Mouse (Mus musculus): ENCODE data around the gene Cd96.

DNA sequence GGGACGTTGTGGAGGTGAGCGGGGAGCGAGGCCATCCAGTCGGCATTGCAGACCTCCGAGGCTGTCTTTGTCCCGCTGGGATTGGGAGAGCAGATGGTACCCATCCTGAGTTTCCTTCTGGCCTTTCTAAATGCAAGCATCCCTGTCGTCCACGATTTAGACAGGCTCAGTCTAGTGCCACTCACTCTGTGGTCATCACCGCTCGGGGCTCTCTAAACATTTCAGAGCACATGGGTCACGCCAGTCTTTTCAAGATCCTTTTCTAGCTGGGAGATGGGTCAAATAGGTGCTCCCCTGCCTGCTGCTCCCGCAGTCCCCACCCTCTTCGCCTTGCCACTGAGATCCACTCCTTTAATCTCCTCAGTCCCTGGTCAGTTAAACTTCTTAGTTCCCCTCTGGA, 110.3 kb downstream of the Cd96 start:
- TF ChIP-seq EP300 (IDR thresholded peaks at IDR 0.05), result no peak
- no peak for TF ChIP-seq CTCF (IDR thresholded peaks at IDR 0.05)

Measured in lung, postnatal 0 days (tissue).